10 mouse cellular contexts compared by ENCODE assay signal in the genomic region with DNA sequence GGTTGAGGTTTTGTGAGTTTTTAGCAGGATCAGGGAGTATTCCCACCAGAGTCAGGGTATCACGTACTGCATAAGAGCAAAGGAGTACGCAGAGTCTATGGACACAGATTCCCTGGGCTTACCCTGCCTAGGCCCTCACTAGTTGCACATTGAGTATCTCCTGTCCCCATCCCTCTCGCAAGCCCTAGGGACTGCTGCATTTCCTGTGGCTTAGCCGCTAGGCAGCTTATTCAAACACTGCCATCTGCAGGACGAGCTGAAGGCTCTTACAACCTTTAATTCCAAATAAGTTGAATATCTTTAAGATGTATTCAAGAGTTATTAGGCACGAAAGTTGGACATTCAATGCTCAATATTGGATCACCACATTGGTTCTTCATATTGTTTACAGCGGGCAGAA.
DNase-seq lines count a peak whose midpoint lies in the region; ATAC-seq and TF ChIP-seq lines count a peak whose summit lies in the region.
"Had no signal": no experiment of that assay in that cellular context is flagged by ENCODE, and none has a peak within 500 bp of the region (broad histone marks: within the 10 kb centered on the region; RNA-seq: fewer than 3 reads in every experiment).

No protein-coding gene starts in this region.

- WGBS in lung, embryonic 14.5 days: 47% methylated on average over 7 of the region's 7 CpGs

- no peaks in the 10 kb centered on the region for H3K9me3 ChIP-seq in lung, embryonic 14.5 days (ENCODE audit: low read depth, low read length)
- H3K9me3 ChIP-seq: G1E; limb, embryonic 15.5 days had no signal

- H3K4me2 ChIP-seq in lung, embryonic 14.5 days: no peak overlapping the region
- H3K4me2 ChIP-seq: limb, embryonic 15.5 days had no signal

- no peak overlapping the region for H3K9ac ChIP-seq in lung, embryonic 14.5 days
- H3K9ac ChIP-seq: limb, embryonic 15.5 days had no signal

- peak; percentile 71 for TF ChIP-seq CTCF in lung, embryonic 14.5 days (IDR thresholded peaks at IDR 0.05; ENCODE audit: low read depth)
- peak; percentile 50; the same call in 1 of the 2 replicates for TF ChIP-seq CTCF in brain, embryonic 14.5 days (IDR thresholded peaks at IDR 0.05; ENCODE audit: borderline replicate concordance, extremely low read depth, insufficient read depth, insufficient read length)

- ATAC-seq in frontal cortex, adult (ENCODE audit: low TSS enrichment): peak; percentile 79
- ATAC-seq in lung, embryonic 14.5 days (ENCODE audit: insufficient read depth): no peak

- no peak for TF ChIP-seq POLR2A in brain, embryonic 14.5 days (IDR thresholded peaks at IDR 0.05; ENCODE audit: borderline replicate concordance, extremely low read depth, insufficient read depth, insufficient read length, poor library complexity, severe bottlenecking)

- H3K4me3 ChIP-seq in lung, embryonic 14.5 days (ENCODE audit: low read depth, low read length): no peak overlapping the region
- H3K4me3 ChIP-seq: limb, embryonic 15.5 days had no signal

- no peaks in the 10 kb centered on the region for H3K27me3 ChIP-seq in lung, embryonic 14.5 days (ENCODE audit: insufficient read depth, low read length)
- H3K27me3 ChIP-seq: limb, embryonic 15.5 days had no signal

- H3K27ac ChIP-seq in lung, embryonic 14.5 days (ENCODE audit: low read depth): no peak overlapping the region
- H3K27ac ChIP-seq: limb, embryonic 15.5 days had no signal

- H3K36me3 ChIP-seq in lung, embryonic 14.5 days (ENCODE audit: insufficient read depth): no peaks in the 10 kb centered on the region
- H3K36me3 ChIP-seq: G1E; limb, embryonic 15.5 days had no signal

- no peaks in the 10 kb centered on the region for H3K4me1 ChIP-seq in lung, embryonic 14.5 days (ENCODE audit: insufficient read depth)
- H3K4me1 ChIP-seq: limb, embryonic 15.5 days had no signal

- no peak for DNase-seq in frontal cortex, postnatal 36 days (ENCODE audit: low spot score in 2 of 2)
- peak; percentile 83 for DNase-seq in lung, embryonic 14.5 days
- DNase-seq in lung, adult 18-20 months: no peak
- peak; percentile 78 for DNase-seq in brain, embryonic 14.5 days (ENCODE audit: low read depth)
- peak; percentile 11 for DNase-seq in retina, adult 2 months (ENCODE audit: low read depth, low spot score)
- no peak for DNase-seq in cerebellum, adult 8-10 months
- no peak for DNase-seq in adrenal gland, adult (ENCODE audit: inconsistent age in 2 of 2, low spot score in 1 of 2)

Comparison
In these comparisons a context has a peak if more than half of its experiments do, and no peak if none do; other contexts are left out.
1. DNase-seq: peak in lung, embryonic 14.5 days (single experiment), brain, embryonic 14.5 days (single experiment) and retina, adult 2 months (single experiment); none in frontal cortex, postnatal 36 days (0 of 2), lung, adult 18-20 months (0 of 2), cerebellum, adult 8-10 months (single experiment) and adrenal gland, adult (0 of 2).